Mouse (Mus musculus): ENCODE data around the gene Cyb5r2.

Cyb5r2 gene

GRCm38 (mm10) chr7:107727538-107727937, 30.3 kb downstream of the Cyb5r2 start:
- in situ Hi-C loops (cut with MboI, MseI): no loop called here

GRCm38 (mm10) chr7:107722536-107722935, 35.3 kb downstream of the Cyb5r2 start:
- in situ Hi-C loops (cut with MboI, MseI): no loop called here

- in situ Hi-C loops (cut with MboI, MseI): no loop called here
Observed at GRCm38 (mm10) chr7:107720771-107721170, 37.1 kb downstream of the Cyb5r2 start.

- in situ Hi-C loops (cut with MboI, MseI): no loop called here
Observed at GRCm38 (mm10) chr7:107714067-107714466, 43.8 kb downstream of the Cyb5r2 start.

- in situ Hi-C loops (cut with MboI, MseI): no loop called here
Observed at GRCm38 (mm10) chr7:107712743-107713142, 45.1 kb downstream of the Cyb5r2 start.

GRCm38 (mm10) chr7:107708491-107709112, 49.2 kb downstream of the Cyb5r2 start:
- in situ Hi-C loops (cut with MboI, MseI): no loop called here

GRCm38 (mm10) chr7:107707650-107708049, 50.2 kb downstream of the Cyb5r2 start:
- in situ Hi-C loops (cut with MboI, MseI): no loop called here

GRCm38 (mm10) chr7:107705941-107706340, 51.9 kb downstream of the Cyb5r2 start:
- in situ Hi-C loops (cut with MboI, MseI): no loop called here

GRCm38 (mm10) chr7:107702461-107703380, 55.1 kb downstream of the Cyb5r2 start:
- in situ Hi-C loops (cut with MboI, MseI): no loop called here

GRCm38 (mm10) chr7:107700646-107701045, 57.2 kb downstream of the Cyb5r2 start:
- in situ Hi-C loops (cut with MboI, MseI): no loop called here

- in situ Hi-C loops (cut with MboI, MseI): no loop called here
Observed at GRCm38 (mm10) chr7:107699926-107700325, 57.9 kb downstream of the Cyb5r2 start.

All from T-helper 1 cell (primary cell).